Mouse (Mus musculus) heart, adult 9 months (tissue): ENCODE results near the gene Gm4847.

Source experiments
- DNase-seq, 2 experiments: peaks; one replicate each; pipeline ENCODE4 v3.0.0; 2022; ENCODE audit warnings: low spot score in 2 of 2

Gm4847 gene

GRCm38 (mm10) chr1:166647593-166647992 lies at the start of gene Gm4847:
Gene Gm4847 (minus strand): TSS chr1:166647693.
- DNase-seq: no peak

GRCm38 (mm10) chr1:166681745-166682144 lies 34.3 kb upstream of the Gm4847 start, which contains the start of gene Fmo9:
Gene Fmo9 (minus strand): TSS chr1:166681845.
- DNase-seq: no peak

GRCm38 (mm10) chr1:166669264-166669663 lies 21.8 kb upstream of the Gm4847 start:
- DNase-seq: no peak

- DNase-seq: no peak
Observed at GRCm38 (mm10) chr1:166660800-166661199, 13.3 kb upstream of the Gm4847 start.
